Mouse (Mus musculus) liver, embryonic 13.5 days (tissue): ENCODE results near the gene Pde1a. TPM values are rescaled to one million over a fixed set of nuclear protein-coding genes. Genes with fewer than 3 reads are reported as not detected.
"Not testable (repeated sequence)": the region's sequence is repeated elsewhere in the genome, so short reads cannot be mapped to it uniquely, and the experiment has no call there.

Experiments used
- ATAC-seq: fragments of 200-750 bp; cut with Nextera tagmentation; 2 replicates; pipeline ENCODE4 v1.8.0; 2017; ENCODE audit warnings: low read depth, mild to moderate bottlenecking, moderate number of reproducible peaks, moderate library complexity
- DNase-seq: peaks from one replicate; pipeline ENCODE4 v3.0.0; 2022
- H3K27ac ChIP-seq: fragments of 300-500 bp; sonication (generic); 2 replicates; pipeline ENCODE4 v1.5.1; 2015; ENCODE audit warnings: moderate library complexity, mild to moderate bottlenecking, inconsistent platforms
- H3K27me3 ChIP-seq: fragments of 300-500 bp; sonication (generic); 2 replicates; pipeline ENCODE4 v1.6.1; 2015; ENCODE audit warnings: mild to moderate bottlenecking, inconsistent platforms
- H3K36me3 ChIP-seq: fragments of 300-500 bp; sonication (generic); 2 replicates; pipeline ENCODE4 v1.6.1; 2015; ENCODE audit warnings: mild to moderate bottlenecking, inconsistent platforms
- H3K4me1 ChIP-seq: fragments of 300-500 bp; sonication (generic); replicated peaks from 2 replicates; pipeline ENCODE4 v1.6.1; 2015; ENCODE audit warnings: inconsistent platforms
- H3K4me2 ChIP-seq: fragments of 300-500 bp; sonication (generic); 2 replicates; pipeline ENCODE4 v1.6.1; 2015; ENCODE audit warnings: inconsistent platforms, mild to moderate bottlenecking, moderate library complexity
- H3K4me3 ChIP-seq: fragments of 300-500 bp; sonication (generic); replicated peaks from 2 replicates; pipeline ENCODE4 v1.5.1; 2015; ENCODE audit warnings: mild to moderate bottlenecking, inconsistent platforms
- H3K9ac ChIP-seq: fragments of 300-500 bp; sonication (generic); 2 replicates; pipeline ENCODE4 v1.6.1; 2015; ENCODE audit warnings: mild to moderate bottlenecking, inconsistent platforms
- H3K9me3 ChIP-seq: fragments of 300-500 bp; sonication (generic); replicated peaks from 2 replicates; pipeline ENCODE4 v1.6.1; 2016; ENCODE audit warnings: inconsistent platforms
- WGBS: fragments of 180-500 bp; shearing (Covaris S2); methylation state at CpG from one replicate; pipeline ENCODE4 v1.1.7; 2015; ENCODE audit not compliant: insufficient replicate concordance; 5-methylcytosine and 5-hydroxymethylcytosine counted together
- polyA plus RNA-seq: library from polyadenylated mRNA; unstranded; fragments of >200 nt; fragmentation: Nextera tagmentation; extraction: Ambion mirVana; gene quantifications from 2 replicates; pipeline ENCODE4 v1.2.1, GENCODE M21; 2015

Gene Pde1a
- polyA plus RNA-seq, 1 experiment from 2014 or later, result 5.2 TPM

DNA sequence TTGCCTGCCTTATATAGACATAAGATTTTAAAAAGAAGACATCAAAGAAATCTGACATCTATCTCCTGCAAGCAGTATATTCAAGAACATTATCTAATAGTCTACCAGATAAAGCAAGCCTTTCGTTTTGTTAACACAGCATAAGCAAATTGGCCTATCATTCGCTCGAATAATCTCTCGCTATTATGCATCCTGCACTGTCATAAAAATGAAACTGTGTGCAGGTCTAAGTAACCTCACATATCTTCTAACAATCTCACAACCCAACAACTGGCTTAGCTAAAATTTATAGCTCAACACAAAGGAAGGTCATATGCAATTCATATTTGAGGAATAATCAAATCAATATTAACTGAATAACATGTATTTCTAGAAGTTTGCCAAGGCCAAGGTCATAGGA is 246.0 kb downstream of the Pde1a start:
- Histone ChIP-seq H3K4me2 (no peak overlapping the region), H3K9ac (no peak overlapping the region), H3K27ac (no peak overlapping the region), H3K27me3 (no peaks in the 10 kb centered on the region), H3K9me3 (no peaks in the 10 kb centered on the region), H3K4me3 (no peak overlapping the region), H3K4me1 (no peaks in the 10 kb centered on the region), H3K36me3 (no peaks in the 10 kb centered on the region)
- WGBS, result 84% methylated on average over 4 of the region's 4 CpGs
- ATAC-seq, result no peak
- DNase-seq, result no peak

DNA sequence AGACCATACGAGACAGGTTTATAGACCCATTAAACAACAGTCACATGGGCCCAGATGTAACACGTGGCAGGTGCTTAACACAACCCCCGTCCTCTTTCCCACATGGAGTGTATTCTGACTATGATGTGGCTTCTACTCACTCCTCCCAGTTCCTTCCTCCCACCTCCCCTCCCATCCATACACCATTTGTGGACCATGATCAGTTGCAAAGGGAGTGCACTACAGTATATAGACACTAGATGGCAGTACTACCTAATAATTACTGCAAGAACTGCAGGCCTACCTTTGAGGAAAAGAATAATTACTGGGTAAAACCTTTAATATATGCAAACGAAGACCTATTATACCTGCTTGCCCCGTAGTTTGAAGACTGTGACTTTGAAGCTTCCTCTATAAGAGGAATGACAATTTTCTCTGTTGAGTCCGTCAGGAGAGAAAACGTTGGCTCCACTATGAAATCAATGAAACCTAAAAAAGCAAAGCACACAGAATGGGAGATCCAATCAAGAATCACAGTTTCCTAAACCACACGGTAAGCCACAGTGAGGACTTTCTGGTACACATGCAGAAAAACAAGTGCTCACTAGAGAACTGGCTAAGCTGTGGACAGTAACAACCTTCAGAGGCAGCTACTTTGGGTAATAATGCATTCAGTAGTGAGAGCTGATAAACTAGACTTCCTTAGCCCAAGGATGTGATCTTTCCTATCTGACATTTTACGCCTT is 263.8 kb downstream of the Pde1a start:
- WGBS, result 34% methylated on average over 9 of the region's 9 CpGs
- ATAC-seq, result no peak; the same call in 1 of the 2 replicates

DNA sequence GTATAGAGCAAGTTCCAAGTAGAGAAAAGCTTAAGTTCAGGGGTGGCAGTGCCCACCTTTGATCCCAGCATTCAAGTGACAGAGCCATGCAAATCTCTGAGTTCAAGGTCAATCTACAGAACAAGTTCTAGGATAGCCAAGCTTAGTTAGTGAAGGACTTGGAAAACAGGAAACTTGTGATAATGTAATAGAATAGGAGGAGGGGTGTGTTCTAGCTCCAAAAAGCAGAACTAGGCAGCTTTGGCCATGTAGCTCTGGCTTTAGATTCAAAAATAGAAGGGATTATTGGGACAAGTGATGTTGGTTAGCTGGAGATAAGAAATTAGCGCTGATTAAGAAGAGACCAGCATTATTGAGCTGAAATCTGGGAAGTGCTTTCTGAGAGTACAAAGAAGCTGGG is 272.4 kb downstream of the Pde1a start:
- H3K4me1 ChIP-seq, result no peaks in the 10 kb centered on the region
- no peak overlapping the region for H3K27ac ChIP-seq
- no peak overlapping the region for H3K9ac ChIP-seq
- H3K4me2 ChIP-seq, result no peak overlapping the region
- no peak overlapping the region for H3K4me3 ChIP-seq
- H3K9me3 ChIP-seq, result no peaks in the 10 kb centered on the region
- WGBS, result 61% methylated on average over 1 of the region's 1 CpGs
- H3K27me3 ChIP-seq, result no peaks in the 10 kb centered on the region
- no peak for ATAC-seq
- H3K36me3 ChIP-seq, result no peaks in the 10 kb centered on the region
- DNase-seq, result no peak

More for the DNA sequence above, 263.8 kb downstream of the Pde1a start:
- H3K9ac ChIP-seq, result no peak overlapping the region
- H3K9me3 ChIP-seq, result no peaks in the 10 kb centered on the region
- no peak overlapping the region for H3K27ac ChIP-seq
- peak; percentile 3 for DNase-seq
- no peak overlapping the region for H3K4me3 ChIP-seq
- no peaks in the 10 kb centered on the region for H3K36me3 ChIP-seq
- no peaks in the 10 kb centered on the region for H3K27me3 ChIP-seq
- no peaks in the 10 kb centered on the region for H3K4me1 ChIP-seq
- no peak overlapping the region for H3K4me2 ChIP-seq

- 67% methylated on average over 13 of the region's 13 CpGs for WGBS
These were observed 281.9 kb downstream of the Pde1a start for GRCm38 (mm10) chr2:79847396-79847795.

GRCm38 (mm10) chr2:79839513-79839912 is 289.7 kb downstream of the Pde1a start:
- Histone ChIP-seq H3K4me2 (no peak overlapping the region), H3K27ac (no peak overlapping the region), H3K9ac (no peak overlapping the region), H3K36me3 (no peaks in the 10 kb centered on the region), H3K4me1 (no peaks in the 10 kb centered on the region), H3K9me3 (no peaks in the 10 kb centered on the region), H3K4me3 (no peak overlapping the region), H3K27me3 (no peaks in the 10 kb centered on the region)
- ATAC-seq, result no peak
- no peak for DNase-seq
- WGBS, result 43% methylated on average over 5 of the region's 5 CpGs

More at GRCm38 (mm10) chr2:79847396-79847795, 281.9 kb downstream of the Pde1a start:
- not testable (repeated sequence) for DNase-seq, H3K27ac ChIP-seq, H3K27me3 ChIP-seq, H3K4me1 ChIP-seq, H3K9me3 ChIP-seq, H3K36me3 ChIP-seq, H3K4me2 ChIP-seq, H3K4me3 ChIP-seq, ATAC-seq, H3K9ac ChIP-seq

- H3K27me3 ChIP-seq, result no peaks in the 10 kb centered on the region
- H3K9ac ChIP-seq, result no peak overlapping the region
- H3K36me3 ChIP-seq, result no peaks in the 10 kb centered on the region
- H3K4me3 ChIP-seq, result no peak overlapping the region
- H3K27ac ChIP-seq, result no peak overlapping the region
- 71% methylated on average over 6 of the region's 6 CpGs for WGBS
- no peak for DNase-seq
- ATAC-seq, result no peak
- H3K4me1 ChIP-seq, result no peaks in the 10 kb centered on the region
- no peaks in the 10 kb centered on the region for H3K9me3 ChIP-seq
- no peak overlapping the region for H3K4me2 ChIP-seq
These were observed 290.2 kb downstream of the Pde1a start for GRCm38 (mm10) chr2:79839090-79839489.

GRCm38 (mm10) chr2:79825853-79826252 is 303.4 kb downstream of the Pde1a start:
- 71% methylated on average over 4 of the region's 4 CpGs for WGBS
- Histone ChIP-seq H3K27ac (no peak overlapping the region), H3K27me3 (no peaks in the 10 kb centered on the region), H3K9me3 (no peaks in the 10 kb centered on the region), H3K4me2 (no peak overlapping the region), H3K4me3 (no peak overlapping the region), H3K36me3 (no peaks in the 10 kb centered on the region), H3K9ac (no peak overlapping the region), H3K4me1 (no peaks in the 10 kb centered on the region)
- ATAC-seq (no peak), DNase-seq (no peak)

GRCm38 (mm10) chr2:79819543-79819942 is 309.7 kb downstream of the Pde1a start:
- Histone ChIP-seq H3K4me2 (no peak overlapping the region), H3K4me3 (no peak overlapping the region), H3K36me3 (no peaks in the 10 kb centered on the region), H3K27ac (no peak overlapping the region), H3K9me3 (no peaks in the 10 kb centered on the region), H3K9ac (no peak overlapping the region), H3K27me3 (no peaks in the 10 kb centered on the region), H3K4me1 (no peaks in the 10 kb centered on the region)
- DNase-seq (no peak), ATAC-seq (no peak)
- 60% methylated on average over 3 of the region's 3 CpGs for WGBS

GRCm38 (mm10) chr2:79815708-79816484 is 313.4 kb downstream of the Pde1a start:
- no peak overlapping the region for H3K4me3 ChIP-seq
- H3K27me3 ChIP-seq, result no peaks in the 10 kb centered on the region
- no peaks in the 10 kb centered on the region for H3K9me3 ChIP-seq
- no peak overlapping the region for H3K4me2 ChIP-seq
- no peak overlapping the region for H3K9ac ChIP-seq
- no peaks in the 10 kb centered on the region for H3K4me1 ChIP-seq
- no peaks in the 10 kb centered on the region for H3K36me3 ChIP-seq
- ATAC-seq (no peak), DNase-seq (no peak)
- H3K27ac ChIP-seq, result no peak overlapping the region
- 55% methylated on average over 3 of the region's 3 CpGs for WGBS

DNA sequence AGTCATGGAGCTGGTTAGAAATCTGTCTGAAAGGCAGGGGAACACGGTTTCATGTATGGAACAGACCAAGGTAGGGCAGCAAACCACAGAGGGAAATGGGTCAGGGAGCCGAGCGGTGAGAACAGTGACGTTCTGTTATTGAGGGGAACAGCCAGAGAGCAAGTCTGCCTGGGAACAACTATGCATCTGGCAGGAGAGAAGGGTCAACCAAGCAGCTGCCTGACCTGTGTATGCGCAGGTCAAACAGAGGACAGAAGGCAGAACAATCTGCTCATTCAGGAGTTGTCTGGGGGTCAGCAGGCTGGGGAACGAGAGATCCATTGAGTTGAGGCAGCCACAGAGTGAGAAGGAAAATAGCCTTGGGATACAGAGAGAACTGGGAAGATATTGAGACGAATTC is 330.6 kb downstream of the Pde1a start:
- no peaks in the 10 kb centered on the region for H3K9me3 ChIP-seq
- H3K27ac ChIP-seq, result no peak overlapping the region
- ATAC-seq (no peak), DNase-seq (no peak)
- H3K4me2 ChIP-seq, result no peak overlapping the region
- H3K9ac ChIP-seq, result no peak overlapping the region
- no peaks in the 10 kb centered on the region for H3K36me3 ChIP-seq
- H3K4me1 ChIP-seq, result no peaks in the 10 kb centered on the region
- H3K27me3 ChIP-seq, result no peaks in the 10 kb centered on the region
- WGBS, result 49% methylated on average over 7 of the region's 7 CpGs
- H3K4me3 ChIP-seq, result no peak overlapping the region

- DNase-seq, result no peak
These were observed 331.8 kb downstream of the Pde1a start for GRCm38 (mm10) chr2:79797444-79797843.

More at GRCm38 (mm10) chr2:79797444-79797843, 331.8 kb downstream of the Pde1a start:
- Histone ChIP-seq H3K9me3 (no peaks in the 10 kb centered on the region), H3K4me2 (no peak overlapping the region), H3K4me1 (no peaks in the 10 kb centered on the region), H3K27me3 (no peaks in the 10 kb centered on the region), H3K36me3 (no peaks in the 10 kb centered on the region), H3K4me3 (no peak overlapping the region), H3K9ac (no peak overlapping the region), H3K27ac (no peak overlapping the region)
- ATAC-seq, result no peak
- 50% methylated on average over 2 of the region's 2 CpGs for WGBS
